Mouse (Mus musculus) brain, embryonic 14.5 days (tissue): ENCODE results near the gene Hist1h2ah.

Source experiments
- CTCF ChIP-seq: fragments of 200-500 bp; IDR thresholded peaks from 2 replicates; pipeline ENCODE4 v1.5.1; 2012; ENCODE audit warnings: inconsistent platforms, mild to moderate bottlenecking, moderate library complexity, borderline replicate concordance; ENCODE audit not compliant: insufficient read depth, insufficient read length; ENCODE audit errors: extremely low read depth
- POLR2A ChIP-seq: fragments of 200-500 bp; IDR thresholded peaks from 2 replicates; pipeline ENCODE4 v1.6.1; 2012; ENCODE audit warnings: mild to moderate bottlenecking, inconsistent platforms, borderline replicate concordance; ENCODE audit not compliant: poor library complexity, insufficient read depth, insufficient read length, severe bottlenecking; ENCODE audit errors: extremely low read depth

GRCm38 (mm10) chr13:22049737-22050440 is 14.5 kb upstream of the Hist1h2ah start:
- TF ChIP-seq POLR2A (no peak), CTCF (no peak)
